Mouse (Mus musculus) midbrain, embryonic 13.5 days (tissue): Measurements from ENCODE around the gene Lrrn4. TPM values are rescaled to one million over a fixed set of nuclear protein-coding genes. Genes with fewer than 3 reads are reported as not detected.

ENCODE experiments used
- ATAC-seq: fragments of 200-750 bp; cut with Nextera tagmentation; 2 replicates; pipeline ENCODE4 v1.8.0; 2017; ENCODE audit warnings: mild to moderate bottlenecking, moderate TSS enrichment, moderate library complexity
- H3K27ac ChIP-seq: fragments of 300-500 bp; sonication (generic); 2 replicates; pipeline ENCODE4 v1.5.1; 2015; ENCODE audit warnings: inconsistent platforms, mild to moderate bottlenecking, moderate library complexity
- H3K27me3 ChIP-seq: fragments of 300-500 bp; sonication (generic); 2 replicates; pipeline ENCODE4 v1.6.1; 2015; ENCODE audit warnings: mild to moderate bottlenecking, inconsistent platforms
- H3K36me3 ChIP-seq: fragments of 300-500 bp; sonication (generic); 2 replicates; pipeline ENCODE4 v1.6.1; 2015; ENCODE audit warnings: mild to moderate bottlenecking, inconsistent platforms
- H3K4me1 ChIP-seq: fragments of 300-500 bp; sonication (generic); replicated peaks from 2 replicates; pipeline ENCODE4 v1.6.1; 2015; ENCODE audit warnings: inconsistent platforms
- H3K4me2 ChIP-seq: fragments of 300-500 bp; sonication (generic); replicated peaks from 2 replicates; pipeline ENCODE4 v1.6.1; 2015; ENCODE audit warnings: moderate library complexity, mild to moderate bottlenecking, inconsistent platforms
- H3K4me3 ChIP-seq: fragments of 300-500 bp; sonication (generic); replicated peaks from 2 replicates; pipeline ENCODE4 v1.5.1; 2015; ENCODE audit warnings: mild to moderate bottlenecking, inconsistent platforms
- H3K9ac ChIP-seq: fragments of 300-500 bp; sonication (generic); replicated peaks from 2 replicates; pipeline ENCODE4 v1.6.1; 2015; ENCODE audit warnings: mild to moderate bottlenecking, inconsistent platforms
- H3K9me3 ChIP-seq: fragments of 300-500 bp; sonication (generic); 2 replicates; pipeline ENCODE4 v1.6.1; 2016; ENCODE audit warnings: mild to moderate bottlenecking, inconsistent platforms
- WGBS: fragments of 180-500 bp; shearing (Covaris S2); methylation state at CpG from one replicate; pipeline ENCODE4 v1.1.7; 2015; 5-methylcytosine and 5-hydroxymethylcytosine counted together
- polyA plus RNA-seq: library from polyadenylated mRNA; unstranded; fragments of >200 nt; fragmentation: Nextera tagmentation; extraction: Ambion mirVana; gene quantifications from 2 replicates; pipeline ENCODE4 v1.2.1, GENCODE M21; 2015

The Lrrn4 gene
- polyA plus RNA-seq, 1 experiment from 2014 or later, result 0.05 TPM

GRCm38 (mm10) chr2:132901636-132902035 lies 20.9 kb upstream of the Lrrn4 start:
- 0 out of 2 replicates have a peak, but pooled peaks cover 4% of the 10 kb centered on the region for H3K4me1 ChIP-seq
- no peak for ATAC-seq
- 73% methylated on average over 4 of the region's 4 CpGs for WGBS
- H3K27me3 ChIP-seq, result no peaks in the 10 kb centered on the region
- no peak overlapping the region for H3K4me3 ChIP-seq
- H3K36me3 ChIP-seq, result no peaks in the 10 kb centered on the region
- H3K27ac ChIP-seq, result no peak overlapping the region
- no peak overlapping the region for H3K9ac ChIP-seq
- no peaks in the 10 kb centered on the region for H3K9me3 ChIP-seq
- H3K4me2 ChIP-seq, result no peak overlapping the region

- Histone ChIP-seq H3K4me1 (0 out of 2 replicates have a peak, but pooled peaks cover 4% of the 10 kb centered on the region), H3K27me3 (no peaks in the 10 kb centered on the region), H3K4me2 (no peak overlapping the region), H3K9ac (no peak overlapping the region), H3K9me3 (no peaks in the 10 kb centered on the region), H3K4me3 (no peak overlapping the region), H3K36me3 (no peaks in the 10 kb centered on the region), H3K27ac (no peak overlapping the region)
- 85% methylated on average over 1 of the region's 1 CpGs for WGBS
- ATAC-seq, result no peak
Measured at GRCm38 (mm10) chr2:132900596-132900995, 19.9 kb upstream of the Lrrn4 start.

GRCm38 (mm10) chr2:132898211-132898610 lies 17.5 kb upstream of the Lrrn4 start:
- no peaks in the 10 kb centered on the region for H3K36me3 ChIP-seq
- H3K9ac ChIP-seq, result no peak overlapping the region
- H3K27ac ChIP-seq, result no peak overlapping the region
- H3K4me3 ChIP-seq, result no peak overlapping the region
- WGBS, result 66% methylated on average over 1 of the region's 1 CpGs
- no peaks in the 10 kb centered on the region for H3K9me3 ChIP-seq
- H3K4me1 ChIP-seq, result 0 out of 2 replicates have a peak, but pooled peaks cover 4% of the 10 kb centered on the region
- no peak for ATAC-seq
- H3K4me2 ChIP-seq, result no peak overlapping the region
- no peaks in the 10 kb centered on the region for H3K27me3 ChIP-seq

- Histone ChIP-seq H3K27me3 (no peaks in the 10 kb centered on the region), H3K36me3 (no peaks in the 10 kb centered on the region), H3K27ac (no peak overlapping the region), H3K9ac (no peak overlapping the region), H3K4me3 (no peak overlapping the region), H3K4me1 (no peaks in the 10 kb centered on the region), H3K9me3 (no peaks in the 10 kb centered on the region), H3K4me2 (no peak overlapping the region)
- no peak for ATAC-seq
- WGBS, result 91% methylated on average over 5 of the region's 5 CpGs
Measured at GRCm38 (mm10) chr2:132893826-132894225, 13.1 kb upstream of the Lrrn4 start.

- no peak overlapping the region for H3K4me3 ChIP-seq
- no peak overlapping the region for H3K9ac ChIP-seq
- no peaks in the 10 kb centered on the region for H3K36me3 ChIP-seq
- WGBS, result 94% methylated on average over 7 of the region's 7 CpGs
- peaks cover 11% of the 10 kb centered on the region for H3K4me1 ChIP-seq
- peaks cover 17% of the 10 kb centered on the region for H3K27me3 ChIP-seq
- H3K27ac ChIP-seq, result no peak overlapping the region
- no peak for ATAC-seq
- no peak overlapping the region for H3K4me2 ChIP-seq
- no peaks in the 10 kb centered on the region for H3K9me3 ChIP-seq
Measured at GRCm38 (mm10) chr2:132885312-132885711, 4.6 kb upstream of the Lrrn4 start.

- Histone ChIP-seq H3K9me3 (no peaks in the 10 kb centered on the region), H3K27me3 (peaks cover 26% of the 10 kb centered on the region), H3K36me3 (no peaks in the 10 kb centered on the region), H3K4me1 (peaks cover 20% of the 10 kb centered on the region), H3K9ac (no peak overlapping the region), H3K27ac (no peak overlapping the region), H3K4me3 (no peak overlapping the region), H3K4me2 (no peak overlapping the region)
- 79% methylated on average over 8 of the region's 8 CpGs for WGBS
- no peak for ATAC-seq
Measured at GRCm38 (mm10) chr2:132884303-132884967, 3.7 kb upstream of the Lrrn4 start.

GRCm38 (mm10) chr2:132879261-132880044 lies 1.2 kb downstream of the Lrrn4 start:
- ATAC-seq, result peak; percentile 85
- under 1% methylated on average over 58 of the region's 58 CpGs for whole genome bisulfite sequencing
- H3K9ac ChIP-seq, result peak overlapping the region; percentile 65
- no peak overlapping the region for H3K27ac ChIP-seq
- peak overlapping the region; percentile 97 for H3K4me2 ChIP-seq
- H3K4me1 ChIP-seq, result peaks cover 26% of the 10 kb centered on the region
- H3K4me3 ChIP-seq, result peak overlapping the region; percentile 65
- H3K27me3 ChIP-seq, result peaks cover 52% of the 10 kb centered on the region
- no peaks in the 10 kb centered on the region for H3K9me3 ChIP-seq
- no peaks in the 10 kb centered on the region for H3K36me3 ChIP-seq

- ATAC-seq, result no peak
- Histone ChIP-seq H3K4me1 (peaks cover 26% of the 10 kb centered on the region), H3K27ac (no peak overlapping the region), H3K27me3 (peaks cover 52% of the 10 kb centered on the region), H3K4me3 (no peak overlapping the region), H3K9me3 (no peaks in the 10 kb centered on the region), H3K36me3 (no peaks in the 10 kb centered on the region), H3K9ac (no peak overlapping the region), H3K4me2 (no peak overlapping the region)
- WGBS, result 54% methylated on average over 1 of the region's 1 CpGs
Measured at GRCm38 (mm10) chr2:132876991-132877390, 3.7 kb downstream of the Lrrn4 start.

- Histone ChIP-seq H3K9me3 (no peaks in the 10 kb centered on the region), H3K4me2 (no peak overlapping the region), H3K36me3 (no peaks in the 10 kb centered on the region), H3K4me3 (no peak overlapping the region), H3K27me3 (peaks cover 20% of the 10 kb centered on the region), H3K4me1 (0 out of 2 replicates have a peak, but pooled peaks cover under 1% of the 10 kb centered on the region), H3K27ac (no peak overlapping the region), H3K9ac (no peak overlapping the region)
- 90% methylated on average over 10 of the region's 10 CpGs for WGBS
- no peak for ATAC-seq
Measured at GRCm38 (mm10) chr2:132873657-132874326, 6.9 kb downstream of the Lrrn4 start.

- no peak overlapping the region for H3K9ac ChIP-seq
- H3K36me3 ChIP-seq, result peaks cover 9% of the 10 kb centered on the region; the same call in 1 of the 2 replicates
- ATAC-seq, result no peak
- 74% methylated on average over 3 of the region's 3 CpGs for WGBS
- no peaks in the 10 kb centered on the region for H3K4me1 ChIP-seq
- H3K27ac ChIP-seq, result no peak overlapping the region
- no peak overlapping the region for H3K4me2 ChIP-seq
- H3K27me3 ChIP-seq, result no peaks in the 10 kb centered on the region
- no peaks in the 10 kb centered on the region for H3K9me3 ChIP-seq
- no peak overlapping the region for H3K4me3 ChIP-seq
Measured at GRCm38 (mm10) chr2:132871663-132872062, 9.0 kb downstream of the Lrrn4 start.

GRCm38 (mm10) chr2:132870286-132870685 lies 10.4 kb downstream of the Lrrn4 start:
- WGBS, result 77% methylated on average over 4 of the region's 4 CpGs

GRCm38 (mm10) chr2:132869682-132870081 lies 11.0 kb downstream of the Lrrn4 start:
- H3K27ac ChIP-seq, result no peak overlapping the region

More at GRCm38 (mm10) chr2:132870286-132870685, 10.4 kb downstream of the Lrrn4 start:
- ATAC-seq, result peak; percentile 34; the same call in 1 of the 2 replicates
- H3K4me3 ChIP-seq, result no peak overlapping the region
- H3K9me3 ChIP-seq, result no peaks in the 10 kb centered on the region
- no peaks in the 10 kb centered on the region for H3K27me3 ChIP-seq
- H3K27ac ChIP-seq, result no peak overlapping the region
- no peak overlapping the region for H3K4me2 ChIP-seq
- peaks cover 18% of the 10 kb centered on the region for H3K36me3 ChIP-seq
- H3K4me1 ChIP-seq, result no peaks in the 10 kb centered on the region
- no peak overlapping the region for H3K9ac ChIP-seq

More at GRCm38 (mm10) chr2:132869682-132870081, 11.0 kb downstream of the Lrrn4 start:
- no peaks in the 10 kb centered on the region for H3K27me3 ChIP-seq
- no peak overlapping the region for H3K9ac ChIP-seq
- H3K4me2 ChIP-seq, result no peak overlapping the region
- H3K4me3 ChIP-seq, result no peak overlapping the region
- no peaks in the 10 kb centered on the region for H3K9me3 ChIP-seq
- peak; percentile 34; the same call in 1 of the 2 replicates for ATAC-seq
- H3K36me3 ChIP-seq, result peaks cover 22% of the 10 kb centered on the region
- H3K4me1 ChIP-seq, result no peaks in the 10 kb centered on the region
- WGBS, result 90% methylated on average over 5 of the region's 5 CpGs
